Mouse (Mus musculus) embryonic facial prominence, embryonic 12.5 days (tissue): Measurements from ENCODE around the gene Rreb1. TPM values are rescaled to one million over a fixed set of nuclear protein-coding genes. Genes with fewer than 3 reads are reported as not detected.

Source experiments
- ATAC-seq: fragments of 200-750 bp; cut with Nextera tagmentation; 2 replicates; pipeline ENCODE4 v1.8.0; 2017; ENCODE audit not compliant: insufficient number of reproducible peaks, insufficient read depth, low FRiP score, low TSS enrichment
- H3K27ac ChIP-seq: fragments of 300-500 bp; sonication (generic); 2 replicates; pipeline ENCODE4 v1.5.1; 2016; ENCODE audit warnings: mild to moderate bottlenecking
- H3K27me3 ChIP-seq: fragments of 300-500 bp; sonication (generic); 2 replicates; pipeline ENCODE4 v1.6.1; 2016; ENCODE audit warnings: mild to moderate bottlenecking, moderate library complexity
- H3K36me3 ChIP-seq: fragments of 300-500 bp; sonication (generic); 2 replicates; pipeline ENCODE4 v1.6.1; 2016; ENCODE audit warnings: mild to moderate bottlenecking
- H3K4me1 ChIP-seq: fragments of 300-500 bp; sonication (generic); 2 replicates; pipeline ENCODE4 v1.6.1; 2016
- H3K4me2 ChIP-seq: fragments of 300-500 bp; sonication (generic); replicated peaks from 2 replicates; pipeline ENCODE4 v1.6.1; 2016; ENCODE audit warnings: mild to moderate bottlenecking, moderate library complexity
- H3K4me3 ChIP-seq: fragments of 300-500 bp; sonication (generic); 2 replicates; pipeline ENCODE4 v1.5.1; 2016; ENCODE audit warnings: mild to moderate bottlenecking
- H3K9ac ChIP-seq: fragments of 300-500 bp; sonication (generic); 2 replicates; pipeline ENCODE4 v1.6.1; 2016; ENCODE audit warnings: mild to moderate bottlenecking, moderate library complexity
- H3K9me3 ChIP-seq: fragments of 300-500 bp; sonication (generic); 2 replicates; pipeline ENCODE4 v1.6.1; 2016; ENCODE audit warnings: mild to moderate bottlenecking, moderate library complexity
- whole genome bisulfite sequencing: fragments of 180-500 bp; shearing (Covaris S2); methylation state at CpG from one replicate; pipeline ENCODE4 v1.1.7; 2016; 5-methylcytosine and 5-hydroxymethylcytosine counted together
- polyA plus RNA-seq: library from polyadenylated mRNA; unstranded; fragments of >200 nt; fragmentation: Nextera tagmentation; extraction: Ambion mirVana; gene quantifications from 2 replicates; pipeline ENCODE4 v1.2.1, GENCODE M21; 2016

The Rreb1 gene
- polyA plus RNA-seq, 1 experiment from 2014 or later = 10.1 TPM

- Histone ChIP-seq H3K36me3 (no peaks in the 10 kb centered on the region), H3K27ac (no peak overlapping the region), H3K9me3 (no peaks in the 10 kb centered on the region), H3K27me3 (no peaks in the 10 kb centered on the region), H3K4me1 (peaks cover 27% of the 10 kb centered on the region), H3K4me3 (peak overlapping the region; percentile 35), H3K9ac (peak overlapping the region; percentile 41; the same call in 1 of the 2 replicates), H3K4me2 (peak overlapping the region; percentile 54)
- WGBS = 43% methylated on average over 20 of the region's 20 CpGs
- no peak for ATAC-seq
Observed at GRCm38 (mm10) chr13:37964128-37965087, 186.2 kb downstream of the Rreb1 start.

GRCm38 (mm10) chr13:37965126-37965914 is 187.1 kb downstream of the Rreb1 start:
- no peak overlapping the region for H3K27ac ChIP-seq
- no peak overlapping the region for H3K4me2 ChIP-seq
- no peak overlapping the region for H3K4me3 ChIP-seq
- H3K9me3 ChIP-seq = no peaks in the 10 kb centered on the region
- peaks cover 27% of the 10 kb centered on the region for H3K4me1 ChIP-seq
- 33% methylated on average over 17 of the region's 17 CpGs for WGBS
- H3K27me3 ChIP-seq = no peaks in the 10 kb centered on the region
- no peaks in the 10 kb centered on the region for H3K36me3 ChIP-seq
- no peak overlapping the region for H3K9ac ChIP-seq
- 0 out of 2 replicates have a peak, but pooled peaks have one; percentile 1 for ATAC-seq

- 79% methylated on average over 15 of the region's 15 CpGs for WGBS
- no peak overlapping the region for H3K4me3 ChIP-seq
Observed at GRCm38 (mm10) chr13:37966256-37967051, 188.3 kb downstream of the Rreb1 start.

DNA sequence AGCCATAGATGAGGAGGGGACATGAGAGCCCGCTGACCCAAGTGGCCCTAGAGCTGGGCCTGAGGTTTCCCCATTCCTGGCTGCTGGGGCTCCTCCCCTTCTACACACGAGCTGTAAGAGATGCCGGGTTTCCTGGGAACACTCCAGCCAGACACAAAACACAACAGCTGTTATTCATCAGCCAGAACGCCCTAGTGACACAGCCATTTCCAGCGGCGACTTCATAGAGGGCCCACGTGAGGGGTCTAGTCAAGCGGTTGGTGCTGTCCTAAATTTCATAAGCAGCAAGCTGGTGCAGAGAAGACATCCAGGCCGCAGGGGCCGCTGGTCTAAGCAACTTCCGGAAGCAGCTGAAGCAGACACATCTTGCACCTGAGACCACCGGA is 188.8 kb downstream of the Rreb1 start:
- H3K4me1 ChIP-seq = peaks cover 27% of the 10 kb centered on the region
- H3K9ac ChIP-seq = no peak overlapping the region
- H3K27me3 ChIP-seq = no peaks in the 10 kb centered on the region
- 28% methylated on average over 12 of the region's 12 CpGs for WGBS
- H3K4me3 ChIP-seq = no peak overlapping the region
- no peaks in the 10 kb centered on the region for H3K9me3 ChIP-seq
- H3K4me2 ChIP-seq = peak overlapping the region; percentile 40
- H3K27ac ChIP-seq = peak overlapping the region; percentile 24; the same call in 1 of the 2 replicates
- peak; percentile 38 for ATAC-seq
- H3K36me3 ChIP-seq = no peaks in the 10 kb centered on the region

More at GRCm38 (mm10) chr13:37966256-37967051, 188.3 kb downstream of the Rreb1 start:
- Histone ChIP-seq H3K27ac (peak overlapping the region; percentile 36; the same call in 1 of the 2 replicates), H3K9ac (no peak overlapping the region), H3K4me2 (peak overlapping the region; percentile 40), H3K4me1 (peaks cover 27% of the 10 kb centered on the region), H3K36me3 (no peaks in the 10 kb centered on the region), H3K9me3 (no peaks in the 10 kb centered on the region), H3K27me3 (no peaks in the 10 kb centered on the region)
- ATAC-seq = peak; percentile 4; the same call in 1 of the 2 replicates

GRCm38 (mm10) chr13:37967565-37967964 is 189.4 kb downstream of the Rreb1 start:
- Histone ChIP-seq H3K36me3 (no peaks in the 10 kb centered on the region), H3K9ac (no peak overlapping the region), H3K27ac (peak overlapping the region; percentile 24; the same call in 1 of the 2 replicates), H3K4me2 (peak overlapping the region; percentile 40), H3K4me3 (no peak overlapping the region), H3K9me3 (no peaks in the 10 kb centered on the region), H3K4me1 (peaks cover 27% of the 10 kb centered on the region), H3K27me3 (no peaks in the 10 kb centered on the region)
- no peak for ATAC-seq
- WGBS = 30% methylated on average over 10 of the region's 10 CpGs

GRCm38 (mm10) chr13:37969337-37969736 is 191.1 kb downstream of the Rreb1 start:
- H3K4me3 ChIP-seq = no peak overlapping the region
- peaks cover 21% of the 10 kb centered on the region for H3K4me1 ChIP-seq
- H3K4me2 ChIP-seq = no peak overlapping the region
- H3K36me3 ChIP-seq = no peaks in the 10 kb centered on the region
- H3K27ac ChIP-seq = no peak overlapping the region
- H3K9ac ChIP-seq = no peak overlapping the region
- ATAC-seq = no peak
- no peaks in the 10 kb centered on the region for H3K27me3 ChIP-seq
- H3K9me3 ChIP-seq = no peaks in the 10 kb centered on the region
- 11% methylated on average over 14 of the region's 14 CpGs for WGBS

- H3K27ac ChIP-seq = no peak overlapping the region
- no peak overlapping the region for H3K4me2 ChIP-seq
- H3K9ac ChIP-seq = no peak overlapping the region
- no peak overlapping the region for H3K4me3 ChIP-seq
- H3K4me1 ChIP-seq = peaks cover 16% of the 10 kb centered on the region
- no peaks in the 10 kb centered on the region for H3K36me3 ChIP-seq
- H3K9me3 ChIP-seq = no peaks in the 10 kb centered on the region
- ATAC-seq = no peak
- no peaks in the 10 kb centered on the region for H3K27me3 ChIP-seq
- 74% methylated on average over 8 of the region's 8 CpGs for WGBS
Observed at GRCm38 (mm10) chr13:37969988-37970387, 191.8 kb downstream of the Rreb1 start.

DNA sequence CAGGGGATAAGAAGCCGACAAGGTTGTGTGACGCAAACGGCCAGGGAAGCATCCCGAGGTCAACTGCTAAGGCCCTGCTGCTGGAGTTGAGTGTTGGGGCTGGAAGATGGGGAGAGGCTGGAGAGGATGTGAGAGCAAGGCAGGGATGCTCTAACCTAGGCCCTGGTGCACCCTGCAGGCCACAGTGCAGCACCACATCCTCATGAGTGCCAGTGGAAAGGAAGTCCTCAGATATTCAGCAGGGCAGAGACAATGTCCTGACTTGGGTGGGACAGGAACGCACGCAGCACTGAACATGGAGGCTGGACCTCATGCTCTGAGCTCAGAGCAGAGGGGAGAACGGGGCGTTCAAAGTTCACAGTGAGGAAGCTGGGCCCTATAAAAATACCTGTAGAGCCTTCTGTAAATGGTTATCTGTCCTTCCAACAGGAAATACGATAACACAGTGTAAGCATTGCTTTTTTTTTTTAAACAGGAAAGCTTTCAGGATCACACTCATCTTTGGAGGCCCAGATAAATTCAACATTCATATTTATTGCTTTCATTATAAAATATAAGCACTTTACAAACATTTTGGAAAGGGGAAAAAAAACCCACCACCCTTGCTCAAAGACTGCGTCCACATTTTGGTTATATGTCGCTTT is 192.8 kb downstream of the Rreb1 start:
- Histone ChIP-seq H3K9ac (no peak overlapping the region), H3K4me2 (no peak overlapping the region), H3K9me3 (no peaks in the 10 kb centered on the region), H3K27ac (no peak overlapping the region), H3K36me3 (no peaks in the 10 kb centered on the region), H3K27me3 (no peaks in the 10 kb centered on the region), H3K4me3 (no peak overlapping the region), H3K4me1 (peaks cover 16% of the 10 kb centered on the region)
- no peak for ATAC-seq
- 78% methylated on average over 11 of the region's 11 CpGs for WGBS

DNA sequence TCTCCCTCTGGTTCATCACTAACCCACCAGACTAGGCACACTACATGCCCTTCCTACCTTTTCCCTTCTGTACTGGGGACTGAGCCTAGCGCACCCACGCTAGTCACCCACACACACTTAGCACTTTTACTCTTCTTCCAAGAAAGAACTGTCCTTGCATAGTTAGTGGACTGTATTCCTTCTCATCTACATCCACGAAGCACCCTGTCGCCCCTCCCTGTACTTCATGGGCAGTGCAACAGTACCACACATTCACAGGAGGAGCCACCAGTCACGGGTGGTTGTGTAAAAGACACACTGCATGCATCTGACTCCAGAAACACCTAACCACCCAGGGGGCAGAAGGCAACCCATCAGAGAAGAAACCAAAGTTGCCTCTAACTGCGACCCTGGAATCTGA is 195.8 kb downstream of the Rreb1 start:
- ATAC-seq = no peak
- Histone ChIP-seq H3K4me3 (no peak overlapping the region), H3K9me3 (no peaks in the 10 kb centered on the region), H3K27ac (no peak overlapping the region), H3K27me3 (no peaks in the 10 kb centered on the region), H3K4me1 (no peaks in the 10 kb centered on the region), H3K36me3 (peaks cover 23% of the 10 kb centered on the region), H3K9ac (no peak overlapping the region), H3K4me2 (no peak overlapping the region)
- WGBS = 88% methylated on average over 6 of the region's 6 CpGs

DNA sequence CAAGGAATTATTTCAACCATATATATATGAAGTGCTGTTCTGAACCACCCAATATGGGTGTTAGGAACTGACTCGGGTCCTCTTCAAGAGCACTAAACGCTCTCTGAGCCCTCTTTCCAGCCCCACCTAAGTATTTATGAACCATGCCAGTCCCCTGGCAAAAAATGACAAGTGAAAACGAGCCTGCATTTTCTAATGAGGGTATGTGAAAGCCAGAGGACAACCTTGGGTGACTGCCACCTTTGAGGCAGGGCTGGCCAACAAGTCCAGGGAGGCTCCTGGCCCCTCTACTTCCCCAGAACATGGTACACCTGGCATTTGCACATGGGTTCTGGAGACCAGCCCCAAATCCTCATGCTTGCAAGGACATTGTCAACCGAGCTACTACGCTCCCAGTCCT is 196.5 kb downstream of the Rreb1 start:
- H3K36me3 ChIP-seq = peaks cover 29% of the 10 kb centered on the region
- 89% methylated on average over 5 of the region's 5 CpGs for WGBS
- no peaks in the 10 kb centered on the region for H3K9me3 ChIP-seq
- no peaks in the 10 kb centered on the region for H3K27me3 ChIP-seq
- H3K4me3 ChIP-seq = no peak overlapping the region
- no peak for ATAC-seq
- H3K4me1 ChIP-seq = no peaks in the 10 kb centered on the region
- H3K4me2 ChIP-seq = no peak overlapping the region
- no peak overlapping the region for H3K9ac ChIP-seq
- H3K27ac ChIP-seq = no peak overlapping the region

- Histone ChIP-seq H3K36me3 (peaks cover 71% of the 10 kb centered on the region), H3K27ac (no peak overlapping the region), H3K4me2 (no peak overlapping the region), H3K4me3 (no peak overlapping the region), H3K9me3 (no peaks in the 10 kb centered on the region), H3K27me3 (no peaks in the 10 kb centered on the region), H3K9ac (no peak overlapping the region), H3K4me1 (no peaks in the 10 kb centered on the region)
- no peak for ATAC-seq
- WGBS = 92% methylated on average over 12 of the region's 12 CpGs
Observed at GRCm38 (mm10) chr13:37979506-37979905, 201.3 kb downstream of the Rreb1 start.
